Mouse (Mus musculus) hindbrain, embryonic 12.5 days (tissue): ENCODE results near the gene Otof. TPM values are rescaled to one million over a fixed set of nuclear protein-coding genes. Genes with fewer than 3 reads are reported as not detected.

Source experiments
- ATAC-seq: fragments of 200-750 bp; cut with Nextera tagmentation; 2 replicates; pipeline ENCODE4 v1.8.0; 2017; ENCODE audit warnings: moderate TSS enrichment; ENCODE audit not compliant: low FRiP score
- H3K27ac ChIP-seq: fragments of 300-500 bp; sonication (generic); 2 replicates; pipeline ENCODE4 v1.5.1; 2016; ENCODE audit warnings: mild to moderate bottlenecking
- H3K27me3 ChIP-seq: fragments of 300-500 bp; sonication (generic); 2 replicates; pipeline ENCODE4 v1.6.1; 2016; ENCODE audit warnings: mild to moderate bottlenecking
- H3K36me3 ChIP-seq: fragments of 300-500 bp; sonication (generic); 2 replicates; pipeline ENCODE4 v1.6.1; 2016; ENCODE audit warnings: mild to moderate bottlenecking
- H3K4me1 ChIP-seq: fragments of 300-500 bp; sonication (generic); 2 replicates; pipeline ENCODE4 v1.6.1; 2016
- H3K4me2 ChIP-seq: fragments of 300-500 bp; sonication (generic); replicated peaks from 2 replicates; pipeline ENCODE4 v1.6.1; 2016; ENCODE audit warnings: mild to moderate bottlenecking
- H3K4me3 ChIP-seq: fragments of 300-500 bp; sonication (generic); 2 replicates; pipeline ENCODE4 v1.5.1; 2016; ENCODE audit warnings: mild to moderate bottlenecking
- H3K9ac ChIP-seq: fragments of 300-500 bp; sonication (generic); 2 replicates; pipeline ENCODE4 v1.6.1; 2016; ENCODE audit warnings: mild to moderate bottlenecking, moderate library complexity
- H3K9me3 ChIP-seq: fragments of 300-500 bp; sonication (generic); replicated peaks from 2 replicates; pipeline ENCODE4 v1.6.1; 2016; ENCODE audit warnings: mild to moderate bottlenecking
- WGBS: fragments of 180-500 bp; shearing (Covaris S2); methylation state at CpG from one replicate; pipeline ENCODE4 v1.1.7; 2016; 5-methylcytosine and 5-hydroxymethylcytosine counted together
- polyA plus RNA-seq: library from polyadenylated mRNA; unstranded; fragments of >200 nt; fragmentation: Nextera tagmentation; extraction: Ambion mirVana; gene quantifications from 2 replicates; pipeline ENCODE4 v1.2.1, GENCODE M21; 2016

The Otof gene
- polyA plus RNA-seq, 1 experiment from 2014 or later = 1.1 TPM

DNA sequence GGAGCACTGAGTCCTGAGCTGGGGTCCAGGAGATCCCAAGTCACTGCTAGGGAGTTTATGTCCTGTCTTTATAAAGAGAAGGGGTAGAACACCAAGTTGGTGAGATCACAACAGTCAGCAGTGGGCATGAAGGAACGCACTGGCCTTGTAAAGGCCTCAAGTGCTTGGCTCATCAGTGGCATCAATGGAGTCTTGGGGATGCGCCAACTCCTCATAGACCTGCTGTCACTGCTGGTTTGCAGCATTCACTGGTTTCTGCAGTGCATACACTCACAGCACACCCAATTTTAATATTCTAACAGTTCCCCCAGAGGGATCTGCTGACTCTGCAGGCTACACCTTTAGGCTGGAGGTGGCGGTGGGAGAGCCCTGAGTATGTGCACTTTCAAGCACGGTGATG, 38.6 kb downstream of the Otof start:
- WGBS = 80% methylated on average over 4 of the region's 4 CpGs
- Histone ChIP-seq H3K4me2 (no peak overlapping the region), H3K4me3 (no peak overlapping the region), H3K27ac (no peak overlapping the region), H3K9me3 (no peaks in the 10 kb centered on the region), H3K27me3 (no peaks in the 10 kb centered on the region), H3K9ac (no peak overlapping the region), H3K4me1 (peaks cover 8% of the 10 kb centered on the region; the same call in 1 of the 2 replicates), H3K36me3 (no peaks in the 10 kb centered on the region)
- no peak for ATAC-seq

DNA sequence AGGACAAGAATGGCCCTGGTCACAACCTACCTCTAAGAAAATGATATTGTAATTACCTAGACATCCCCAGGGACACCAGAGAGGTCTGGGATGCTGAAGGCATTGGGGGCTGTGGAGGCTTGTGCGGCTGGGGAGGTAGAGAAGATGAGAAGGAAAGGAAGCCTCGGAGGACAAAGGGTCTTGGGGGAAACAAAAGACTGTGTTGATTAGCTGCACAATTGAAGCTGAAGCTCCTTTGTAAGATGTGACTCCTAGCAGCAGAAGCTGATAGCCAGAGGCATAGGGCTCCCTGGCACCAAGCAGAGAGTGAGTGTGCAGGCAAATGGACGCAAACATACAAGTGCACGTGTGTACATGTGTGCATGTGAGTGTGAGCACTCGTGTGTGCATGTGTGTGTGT, 45.1 kb downstream of the Otof start:
- peaks cover 7% of the 10 kb centered on the region for H3K4me1 ChIP-seq
- H3K36me3 ChIP-seq = no peaks in the 10 kb centered on the region
- H3K4me3 ChIP-seq = no peak overlapping the region
- no peaks in the 10 kb centered on the region for H3K27me3 ChIP-seq
- no peak overlapping the region for H3K4me2 ChIP-seq
- no peaks in the 10 kb centered on the region for H3K9me3 ChIP-seq
- 30% methylated on average over 5 of the region's 5 CpGs for WGBS
- no peak for ATAC-seq
- no peak overlapping the region for H3K9ac ChIP-seq
- H3K27ac ChIP-seq = 0 out of 2 replicates have a peak overlapping the region, but pooled peaks have one; percentile 25

DNA sequence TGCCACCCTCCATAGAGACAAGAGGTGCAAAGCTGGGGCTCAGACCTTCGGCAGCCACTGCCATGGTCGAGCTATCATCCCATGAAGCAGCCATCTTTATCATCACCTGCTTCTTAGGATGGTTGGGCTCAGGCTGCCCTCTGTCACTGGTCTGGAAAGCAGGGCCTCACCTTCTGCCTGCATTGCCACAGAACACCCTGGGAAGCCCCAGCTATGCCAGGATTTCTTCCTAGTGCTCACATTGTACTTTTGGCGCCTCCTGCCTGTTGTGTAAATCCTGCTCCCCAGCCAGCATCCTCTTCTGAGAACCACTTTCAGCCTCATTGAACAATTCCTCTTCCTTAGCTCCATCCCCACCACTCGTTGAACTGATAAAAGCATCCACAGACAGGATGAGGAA, 45.9 kb downstream of the Otof start:
- no peaks in the 10 kb centered on the region for H3K27me3 ChIP-seq
- H3K27ac ChIP-seq = no peak overlapping the region
- 65% methylated on average over 4 of the region's 4 CpGs for WGBS
- no peaks in the 10 kb centered on the region for H3K36me3 ChIP-seq
- no peak overlapping the region for H3K4me2 ChIP-seq
- H3K9ac ChIP-seq = no peak overlapping the region
- H3K9me3 ChIP-seq = no peaks in the 10 kb centered on the region
- H3K4me1 ChIP-seq = peaks cover 10% of the 10 kb centered on the region
- H3K4me3 ChIP-seq = no peak overlapping the region
- ATAC-seq = no peak

DNA sequence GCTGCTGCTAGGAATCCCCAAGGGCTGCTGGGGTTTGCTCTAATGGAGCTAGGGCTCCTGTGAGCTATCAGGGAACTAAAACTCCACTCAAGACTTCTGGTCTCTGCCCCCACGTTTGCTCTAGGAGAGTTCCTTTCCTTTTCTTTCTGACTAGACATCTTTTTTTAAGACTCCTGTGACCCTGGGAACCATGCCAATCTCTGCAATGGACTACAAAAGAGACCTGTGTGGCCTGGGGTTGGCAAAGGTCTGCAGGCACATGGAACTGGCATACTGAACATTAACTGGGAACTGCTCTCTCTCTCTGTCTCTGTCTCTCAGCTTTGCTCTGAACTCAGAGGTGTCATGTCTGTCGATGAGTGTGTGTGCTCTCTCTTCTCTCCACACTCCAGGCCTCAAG, 46.4 kb downstream of the Otof start:
- no peaks in the 10 kb centered on the region for H3K9me3 ChIP-seq
- WGBS = 58% methylated on average over 2 of the region's 2 CpGs
- no peak overlapping the region for H3K4me2 ChIP-seq
- H3K4me1 ChIP-seq = peaks cover 10% of the 10 kb centered on the region
- H3K27ac ChIP-seq = no peak overlapping the region
- ATAC-seq = no peak
- H3K4me3 ChIP-seq = no peak overlapping the region
- H3K9ac ChIP-seq = no peak overlapping the region
- no peaks in the 10 kb centered on the region for H3K36me3 ChIP-seq
- no peaks in the 10 kb centered on the region for H3K27me3 ChIP-seq

DNA sequence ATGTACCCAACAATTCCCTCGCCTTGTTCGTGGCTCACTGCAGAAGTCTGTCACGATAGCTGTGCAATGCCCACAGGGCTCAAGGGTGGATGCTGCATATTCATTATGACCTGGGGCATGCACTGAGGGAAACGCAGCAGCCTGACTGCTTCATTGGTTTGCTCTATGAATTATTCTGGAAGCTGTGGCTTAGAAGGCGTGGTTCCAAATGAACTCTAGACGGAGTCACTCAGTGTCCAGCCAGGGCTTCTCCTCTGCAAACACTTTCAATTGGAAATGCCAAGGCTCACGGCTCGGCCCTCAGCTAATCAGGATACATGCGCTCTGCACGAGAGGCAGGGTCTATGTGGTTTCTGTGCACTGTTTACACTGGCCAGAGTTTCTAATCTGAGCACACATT, 50.2 kb downstream of the Otof start:
- no peak overlapping the region for H3K4me2 ChIP-seq
- H3K9me3 ChIP-seq = no peaks in the 10 kb centered on the region
- 62% methylated on average over 10 of the region's 10 CpGs for WGBS
- no peak overlapping the region for H3K9ac ChIP-seq
- ATAC-seq = no peak
- H3K4me3 ChIP-seq = no peak overlapping the region
- H3K4me1 ChIP-seq = peaks cover 13% of the 10 kb centered on the region
- 0 out of 2 replicates have a peak overlapping the region, but pooled peaks have one; percentile 7 for H3K27ac ChIP-seq
- no peaks in the 10 kb centered on the region for H3K36me3 ChIP-seq
- H3K27me3 ChIP-seq = no peaks in the 10 kb centered on the region

DNA sequence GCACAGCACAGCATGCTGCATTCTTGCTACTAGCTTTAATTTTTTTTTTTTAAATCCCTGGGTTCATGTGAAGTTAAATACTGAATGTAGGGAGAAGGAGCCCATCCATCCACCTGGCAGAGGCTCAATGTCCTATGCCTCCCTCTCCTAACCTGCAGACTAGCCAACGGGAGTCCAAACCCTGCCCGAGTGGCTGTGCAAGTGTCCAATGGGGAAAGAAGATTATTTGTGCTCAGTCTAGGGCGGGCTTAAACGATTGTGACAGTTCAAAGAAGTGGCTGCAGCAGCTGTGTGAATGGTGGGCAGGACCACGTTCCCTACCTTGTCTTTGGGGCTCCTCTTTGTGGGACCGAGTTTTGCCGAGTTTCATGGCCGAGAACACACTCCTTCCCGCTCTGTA, 54.9 kb downstream of the Otof start:
- no peak overlapping the region for H3K9ac ChIP-seq
- no peak overlapping the region for H3K27ac ChIP-seq
- no peak for ATAC-seq
- no peak overlapping the region for H3K4me3 ChIP-seq
- H3K27me3 ChIP-seq = 0 out of 2 replicates have a peak, but pooled peaks cover 2% of the 10 kb centered on the region
- H3K4me2 ChIP-seq = peak overlapping the region; percentile 35
- peaks cover 10% of the 10 kb centered on the region for H3K4me1 ChIP-seq
- WGBS = 10% methylated on average over 9 of the region's 9 CpGs
- H3K9me3 ChIP-seq = no peaks in the 10 kb centered on the region
- no peaks in the 10 kb centered on the region for H3K36me3 ChIP-seq

DNA sequence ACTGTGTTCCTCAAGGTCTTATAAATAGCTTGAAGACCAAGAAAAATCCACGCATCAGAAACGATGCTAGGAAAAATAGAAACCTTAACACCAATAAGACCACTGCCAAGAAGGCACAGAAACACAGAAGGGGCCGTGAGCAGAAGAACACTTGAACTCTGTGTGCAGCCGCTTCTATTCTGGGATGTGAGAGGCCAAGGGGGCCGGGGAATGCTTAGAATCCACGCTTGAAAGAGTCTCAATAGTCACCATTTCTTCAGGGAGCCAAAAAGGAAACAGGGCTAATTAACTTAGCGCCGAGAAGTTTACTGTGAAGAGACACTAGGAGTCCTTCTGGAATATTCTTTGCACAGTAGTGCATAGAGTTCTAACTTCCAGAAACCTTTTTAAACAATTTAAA, 60.6 kb downstream of the Otof start:
- no peak overlapping the region for H3K27ac ChIP-seq
- 19% methylated on average over 8 of the region's 8 CpGs for WGBS
- no peak overlapping the region for H3K9ac ChIP-seq
- 0 out of 2 replicates have a peak, but pooled peaks cover 2% of the 10 kb centered on the region for H3K27me3 ChIP-seq
- H3K9me3 ChIP-seq = no peaks in the 10 kb centered on the region
- no peak for ATAC-seq
- H3K36me3 ChIP-seq = no peaks in the 10 kb centered on the region
- peaks cover 6% of the 10 kb centered on the region; the same call in 1 of the 2 replicates for H3K4me1 ChIP-seq
- H3K4me3 ChIP-seq = no peak overlapping the region
- no peak overlapping the region for H3K4me2 ChIP-seq

DNA sequence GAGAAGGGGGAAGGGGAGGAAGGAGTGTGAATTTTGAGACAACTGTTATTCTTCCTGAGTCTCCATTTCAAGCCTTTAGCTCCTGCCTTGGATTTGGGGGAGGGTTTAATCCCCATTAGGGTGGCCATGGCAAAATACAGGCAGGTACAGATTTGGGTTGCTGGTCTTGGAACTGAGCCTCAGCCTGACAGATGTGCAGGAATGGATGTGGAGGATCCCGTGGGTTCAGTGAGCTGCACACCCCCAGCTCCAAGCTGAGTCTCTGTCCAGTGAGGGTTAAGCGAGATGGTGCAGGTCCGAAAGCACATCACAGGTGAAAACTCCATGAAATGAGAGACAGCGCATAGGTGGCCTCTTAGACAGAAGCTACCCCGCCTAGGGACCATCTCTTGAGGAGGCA, 61.2 kb downstream of the Otof start:
- Histone ChIP-seq H3K4me2 (no peak overlapping the region), H3K4me3 (no peak overlapping the region), H3K36me3 (no peaks in the 10 kb centered on the region), H3K9me3 (no peaks in the 10 kb centered on the region), H3K27ac (no peak overlapping the region), H3K27me3 (0 out of 2 replicates have a peak, but pooled peaks cover 2% of the 10 kb centered on the region), H3K9ac (no peak overlapping the region), H3K4me1 (peaks cover 6% of the 10 kb centered on the region; the same call in 1 of the 2 replicates)
- ATAC-seq = no peak
- WGBS = 82% methylated on average over 5 of the region's 5 CpGs

DNA sequence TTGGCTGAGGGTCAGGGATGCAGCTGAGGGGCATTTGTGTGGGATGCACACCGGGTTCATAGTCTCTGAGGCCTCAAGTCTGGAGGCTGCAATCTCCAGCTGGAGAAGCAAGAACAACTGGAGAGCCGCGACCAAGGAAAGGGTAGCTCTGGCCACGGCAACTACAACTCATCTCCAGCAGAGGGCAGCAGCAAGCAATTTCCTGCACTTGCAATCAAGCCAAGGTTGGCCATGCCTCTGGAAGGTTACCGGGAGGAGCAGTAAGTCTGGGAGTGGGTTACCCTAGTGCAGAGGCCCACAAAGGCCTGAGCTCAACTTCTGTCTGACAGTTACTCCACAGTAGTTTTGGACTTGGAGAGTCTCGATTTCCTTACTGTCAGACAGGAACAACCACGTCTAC, 70.3 kb downstream of the Otof start:
- Histone ChIP-seq H3K4me2 (no peak overlapping the region), H3K9ac (no peak overlapping the region), H3K4me3 (no peak overlapping the region), H3K9me3 (no peaks in the 10 kb centered on the region), H3K27ac (no peak overlapping the region), H3K4me1 (no peaks in the 10 kb centered on the region), H3K36me3 (no peaks in the 10 kb centered on the region), H3K27me3 (no peaks in the 10 kb centered on the region)
- WGBS = 24% methylated on average over 7 of the region's 7 CpGs
- ATAC-seq = no peak

DNA sequence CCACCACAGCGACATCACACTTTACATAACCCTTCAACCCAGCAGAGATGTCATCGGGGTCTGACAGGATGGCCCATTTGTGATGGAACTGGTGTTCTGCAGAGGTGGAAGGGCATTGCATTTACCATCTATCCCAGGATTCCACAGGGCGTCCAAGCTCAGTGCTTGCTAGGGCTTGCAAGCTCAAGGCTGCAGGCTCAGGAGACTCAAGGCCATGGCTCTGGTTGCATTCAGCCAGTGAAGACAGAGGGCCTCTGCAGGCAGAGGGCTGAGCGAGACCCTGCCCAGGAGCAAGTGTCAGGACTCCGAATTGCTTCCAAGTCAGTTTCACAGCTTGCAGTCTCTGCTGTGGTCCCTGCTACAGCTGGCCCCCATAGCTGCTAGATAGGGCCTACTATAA, 71.9 kb downstream of the Otof start:
- 85% methylated on average over 5 of the region's 5 CpGs for WGBS
- Histone ChIP-seq H3K27ac (no peak overlapping the region), H3K4me1 (no peaks in the 10 kb centered on the region), H3K4me2 (no peak overlapping the region), H3K27me3 (no peaks in the 10 kb centered on the region), H3K9me3 (no peaks in the 10 kb centered on the region), H3K4me3 (no peak overlapping the region), H3K36me3 (no peaks in the 10 kb centered on the region), H3K9ac (no peak overlapping the region)
- no peak for ATAC-seq

DNA sequence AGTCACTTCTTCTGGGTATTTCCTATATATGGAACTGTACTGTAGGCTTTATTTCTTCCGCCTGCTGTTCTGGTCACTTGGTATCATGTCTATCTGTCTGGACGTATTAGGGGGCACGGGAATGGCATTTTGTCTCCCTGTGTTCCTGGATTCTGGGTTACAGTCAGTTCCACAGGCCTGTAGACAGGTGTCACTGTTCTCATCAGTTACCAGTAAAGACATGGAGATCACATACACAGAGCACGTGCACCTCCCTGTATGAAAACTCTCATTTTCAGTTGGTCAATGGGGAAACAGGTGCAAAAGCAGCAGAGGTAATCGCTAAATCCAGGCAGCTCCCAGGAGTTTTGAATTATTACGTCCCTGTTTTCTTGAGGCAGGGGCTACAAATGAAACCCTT, 74.0 kb downstream of the Otof start:
- 81% methylated on average over 6 of the region's 6 CpGs for WGBS
- Histone ChIP-seq H3K27me3 (no peaks in the 10 kb centered on the region), H3K9me3 (no peaks in the 10 kb centered on the region), H3K9ac (no peak overlapping the region), H3K4me3 (no peak overlapping the region), H3K27ac (no peak overlapping the region), H3K4me2 (no peak overlapping the region), H3K36me3 (no peaks in the 10 kb centered on the region), H3K4me1 (no peaks in the 10 kb centered on the region)
- ATAC-seq = no peak

DNA sequence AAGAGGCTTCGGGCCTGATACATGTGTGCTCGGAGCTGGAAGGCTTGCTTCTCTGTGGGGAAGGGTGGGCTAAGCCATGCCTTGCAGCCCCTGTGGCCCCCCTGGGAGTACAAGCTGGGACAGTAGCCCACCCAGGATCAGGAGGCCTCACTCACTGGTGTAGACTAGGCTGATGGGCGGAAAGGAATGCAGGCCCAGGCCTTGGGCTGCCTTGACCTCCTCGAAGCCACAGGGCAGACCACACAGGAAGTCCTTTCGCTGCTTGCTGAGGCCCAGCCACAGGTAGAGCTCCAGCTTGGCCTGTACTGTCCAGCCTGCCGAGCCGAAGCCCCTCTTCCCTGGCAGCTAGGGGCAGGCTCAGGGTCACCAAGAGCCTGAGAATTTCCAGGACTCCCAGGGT, 78.9 kb downstream of the Otof start:
- Histone ChIP-seq H3K27me3 (no peaks in the 10 kb centered on the region), H3K4me2 (no peak overlapping the region), H3K27ac (no peak overlapping the region), H3K36me3 (no peaks in the 10 kb centered on the region), H3K4me3 (no peak overlapping the region), H3K9ac (no peak overlapping the region), H3K4me1 (no peaks in the 10 kb centered on the region), H3K9me3 (no peaks in the 10 kb centered on the region)
- WGBS = 50% methylated on average over 7 of the region's 7 CpGs
- no peak for ATAC-seq

DNA sequence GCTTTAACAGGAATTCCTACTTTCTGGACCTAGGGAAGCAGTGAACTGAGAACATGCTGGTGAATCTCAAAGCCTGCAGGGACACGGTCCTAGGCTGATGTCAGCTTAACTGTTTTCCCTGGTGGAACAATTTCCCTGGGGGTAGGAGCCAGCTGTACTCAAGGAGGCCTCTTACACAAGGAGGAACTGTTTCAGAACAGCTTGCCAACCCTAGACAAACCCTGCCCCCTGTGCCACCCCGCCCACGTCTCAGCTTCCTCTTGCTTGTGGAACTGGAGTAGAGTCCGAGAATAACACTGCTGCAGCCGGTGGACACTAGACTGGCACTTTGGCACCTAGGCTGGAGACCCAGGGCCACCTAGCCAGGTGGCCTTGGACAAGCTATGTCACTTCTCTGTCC, 92.3 kb downstream of the Otof start:
- no peaks in the 10 kb centered on the region for H3K4me1 ChIP-seq
- 78% methylated on average over 5 of the region's 5 CpGs for WGBS
- no peaks in the 10 kb centered on the region for H3K36me3 ChIP-seq
- H3K4me2 ChIP-seq = no peak overlapping the region
- no peaks in the 10 kb centered on the region for H3K27me3 ChIP-seq
- ATAC-seq = no peak
- H3K9me3 ChIP-seq = no peaks in the 10 kb centered on the region
- H3K27ac ChIP-seq = no peak overlapping the region
- H3K4me3 ChIP-seq = no peak overlapping the region
- no peak overlapping the region for H3K9ac ChIP-seq
